Mouse (Mus musculus) adipocyte (in vitro differentiated cells): ENCODE measurements at regions not wholly inside any gene's neighbourhood (a gene's known extent, or its start where the extent isn't known, plus 50 kb on each side); places are given as distances from the start of the nearest gene placed in this dataset.

Experiments used
- DNase-seq: peaks from one replicate; pipeline ENCODE4 v3.0.0-alpha.2; 2016; ENCODE audit warnings: low spot score

- DNase-seq = no peak
Observed at GRCm38 (mm10) chr7:98768460-98768859, 65.6 kb downstream of the Thap12 start.

- DNase-seq = no peak
Observed at GRCm38 (mm10) chr7:98769111-98769734, 65.7 kb upstream of the Wnt11 start.

GRCm38 (mm10) chr7:98770257-98770890, 64.5 kb upstream of the Wnt11 start:
- no peak for DNase-seq

- DNase-seq = no peak
Observed at GRCm38 (mm10) chr7:98771134-98771775, 63.7 kb upstream of the Wnt11 start.

- no peak for DNase-seq
Observed at GRCm38 (mm10) chr7:98774597-98774996, 60.3 kb upstream of the Wnt11 start.

- no peak for DNase-seq
Observed at GRCm38 (mm10) chr7:98775031-98775430, 59.9 kb upstream of the Wnt11 start.

GRCm38 (mm10) chr7:98777304-98777849, 57.5 kb upstream of the Wnt11 start:
- DNase-seq = no peak

- DNase-seq = peak; percentile 49
Observed at GRCm38 (mm10) chr7:98778929-98779328, 56.0 kb upstream of the Wnt11 start.

GRCm38 (mm10) chr7:98783521-98783920, 51.4 kb upstream of the Wnt11 start:
- no peak for DNase-seq

GRCm38 (mm10) chr7:98783954-98784353, 51.0 kb upstream of the Wnt11 start:
- DNase-seq = peak; percentile 77

GRCm38 (mm10) chr7:98784369-98784931, 50.5 kb upstream of the Wnt11 start:
- DNase-seq = no peak
